Mouse (Mus musculus): ENCODE results near the gene Snx1. TPM values are rescaled to one million over a fixed set of nuclear protein-coding genes. Genes with fewer than 3 reads are reported as not detected.
A peak's percentile ranks its signal among the peaks of the same experiment; 100 is the strongest.

Snx1 gene
- total RNA-seq, 2 experiments from 2014 or later, result 14.0 to 16.7 TPM

GRCm38 (mm10) chr9:66088411-66088810 lies 38.0 kb downstream of the Snx1 start:
- no peak for DNase-seq

- DNase-seq, result no peak
Observed at GRCm38 (mm10) chr9:66087062-66087461, 39.3 kb downstream of the Snx1 start.

GRCm38 (mm10) chr9:66084171-66084570 lies 42.2 kb downstream of the Snx1 start:
- no peak for DNase-seq

GRCm38 (mm10) chr9:66081999-66082398 lies 44.4 kb downstream of the Snx1 start:
- no peak for DNase-seq

- no peak for DNase-seq
Observed at GRCm38 (mm10) chr9:66080804-66081459, 45.5 kb downstream of the Snx1 start.

- DNase-seq, result no peak
Observed at GRCm38 (mm10) chr9:66078493-66078892, 47.9 kb downstream of the Snx1 start.

GRCm38 (mm10) chr9:66078072-66078471 lies 48.3 kb downstream of the Snx1 start:
- DNase-seq, result no peak

- no peak for DNase-seq
Observed at GRCm38 (mm10) chr9:66072754-66073153, 53.6 kb downstream of the Snx1 start.

GRCm38 (mm10) chr9:66070151-66070550 lies 56.2 kb downstream of the Snx1 start:
- no peak for DNase-seq

- DNase-seq, result peak; percentile 79
Observed at GRCm38 (mm10) chr9:66069583-66069982, 56.8 kb downstream of the Snx1 start, which contains the start of gene Snx22. Gene Snx22 (minus strand): TSS chr9:66069719.

GRCm38 (mm10) chr9:66068971-66069391 lies 57.4 kb downstream of the Snx1 start:
- DNase-seq, result no peak

- no peak for DNase-seq
Observed at GRCm38 (mm10) chr9:66068056-66068455, 58.3 kb downstream of the Snx1 start.

- DNase-seq, result peak; percentile 53
Observed at GRCm38 (mm10) chr9:66067542-66067941, 58.8 kb downstream of the Snx1 start.

- DNase-seq, result no peak
Observed at GRCm38 (mm10) chr9:66066791-66067190, 59.6 kb downstream of the Snx1 start.

GRCm38 (mm10) chr9:66064316-66064715 lies 62.1 kb downstream of the Snx1 start:
- no peak for DNase-seq

- no peak for DNase-seq
Observed at GRCm38 (mm10) chr9:66063446-66063845, 62.9 kb downstream of the Snx1 start.

- DNase-seq, result no peak
Observed at GRCm38 (mm10) chr9:66061656-66062055, 64.7 kb downstream of the Snx1 start.

GRCm38 (mm10) chr9:66060986-66061385 lies 65.4 kb downstream of the Snx1 start:
- DNase-seq, result no peak

GRCm38 (mm10) chr9:66060308-66060647 lies 66.1 kb downstream of the Snx1 start:
- no peak for DNase-seq

GRCm38 (mm10) chr9:66059583-66060307 lies 66.6 kb downstream of the Snx1 start, which contains the start of gene Ppib:
Gene Ppib (plus strand): TSS chr9:66060222.
- DNase-seq, result peak; percentile 99

- DNase-seq, result no peak
Observed at GRCm38 (mm10) chr9:66053620-66054019, 72.8 kb downstream of the Snx1 start.

- DNase-seq, result no peak
Observed at GRCm38 (mm10) chr9:66052731-66053130, 73.7 kb downstream of the Snx1 start.

- DNase-seq, result no peak
Observed at GRCm38 (mm10) chr9:66051493-66051892, 74.9 kb downstream of the Snx1 start.

All from gastrocnemius, postnatal 25 days (tissue).